Mouse (Mus musculus) MEL (cell line): ENCODE measurements around the gene Fbxo6.

Experiments
- ETS1 ChIP-seq: IDR thresholded peaks from 2 replicates; pipeline ENCODE4 v1.6.1; 2012; ENCODE audit warnings: low read depth, mild to moderate bottlenecking, inconsistent platforms, low read length, improper control_type of control experiment, moderate library complexity
- MAX ChIP-seq: IDR thresholded peaks from 2 replicates; pipeline ENCODE4 v1.6.1; 2011; ENCODE audit warnings: low read length, improper control_type of control experiment

GRCm38 (mm10) chr4:148174495-148174862, 22.5 kb upstream of the Fbxo6 start:
- TF ChIP-seq ETS1 (no peak), MAX (no peak)
